Mouse (Mus musculus): ENCODE results near the gene Ino80e.

DNA sequence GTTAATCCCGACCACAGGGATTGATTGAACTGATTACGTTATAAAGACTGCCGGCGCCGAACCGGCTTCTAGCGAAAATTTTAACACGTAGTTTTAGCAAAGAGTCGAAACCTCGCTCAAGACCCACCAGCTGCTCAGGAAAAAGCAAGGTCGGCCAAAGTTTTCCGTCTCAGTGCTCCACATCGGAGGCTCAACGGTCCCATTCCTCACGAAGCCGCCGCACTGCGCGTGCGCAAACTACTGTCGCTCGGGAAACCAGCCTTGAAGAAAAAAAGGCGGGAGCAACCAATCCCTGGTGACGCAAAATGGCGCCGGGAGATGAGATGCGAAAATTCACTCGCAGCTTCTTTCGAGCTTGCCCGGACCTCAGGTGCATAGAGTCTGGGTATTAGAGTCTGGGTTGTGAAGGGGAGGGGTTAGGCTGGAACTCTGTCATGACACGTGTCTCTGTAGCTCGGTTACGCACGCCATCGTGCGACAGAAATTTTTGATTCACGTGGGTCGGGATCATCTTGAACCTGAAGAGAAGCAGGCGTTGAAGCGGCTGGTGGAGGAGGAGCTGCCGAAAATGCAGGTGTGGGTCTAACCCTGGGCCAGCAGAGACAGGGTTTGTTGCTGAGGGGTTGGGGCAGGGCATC is at the start of gene Ino80e:
- TF ChIP-seq CTCF (IDR thresholded peaks at IDR 0.05; ENCODE audit: low read depth, low read length), result no peak
- TF ChIP-seq POLR2AphosphoS5 (IDR thresholded peaks at IDR 0.05; ENCODE audit: insufficient replicate concordance, low read depth, low read length), result no peak; the same call in 1 of the 2 replicates
- TF ChIP-seq GATA2 (IDR thresholded peaks at IDR 0.05; ENCODE audit: borderline replicate concordance, low read depth, low read length), result no peak
- no peak for TF ChIP-seq TAL1 (conservative IDR thresholded peaks at IDR 0.05; ENCODE audit: low read depth, low read length)
- TF ChIP-seq GATA1 (IDR thresholded peaks at IDR 0.05; ENCODE audit: borderline replicate concordance, low read length), result no peak

Measured in G1E (cell line).